Mouse (Mus musculus) heart, embryonic 12.5 days (tissue): Measurements from ENCODE around the gene Nptn. TPM values are rescaled to one million over a fixed set of nuclear protein-coding genes. Genes with fewer than 3 reads are reported as not detected.
"Not testable (repeated sequence)": the region's sequence is repeated elsewhere in the genome, so short reads cannot be mapped to it uniquely, and the experiment has no call there.

ENCODE experiments used
- ATAC-seq: fragments of 200-750 bp; cut with Nextera tagmentation; 2 replicates; pipeline ENCODE4 v1.8.0; 2017; ENCODE audit warnings: moderate TSS enrichment, moderate library complexity; ENCODE audit not compliant: insufficient number of reproducible peaks, low FRiP score
- H3K27ac ChIP-seq: fragments of 300-500 bp; sonication (generic); 2 replicates; pipeline ENCODE4 v1.5.1; 2016; ENCODE audit warnings: mild to moderate bottlenecking, moderate library complexity; ENCODE audit not compliant: poor library complexity, severe bottlenecking
- H3K27me3 ChIP-seq: fragments of 300-500 bp; sonication (generic); replicated peaks from 2 replicates; pipeline ENCODE4 v1.6.1; 2016; ENCODE audit warnings: mild to moderate bottlenecking, moderate library complexity
- H3K36me3 ChIP-seq: fragments of 300-500 bp; sonication (generic); 2 replicates; pipeline ENCODE4 v1.6.1; 2016; ENCODE audit warnings: mild to moderate bottlenecking, moderate library complexity
- H3K4me1 ChIP-seq: fragments of 300-500 bp; sonication (generic); replicated peaks from 2 replicates; pipeline ENCODE4 v1.6.1; 2016; ENCODE audit warnings: mild to moderate bottlenecking
- H3K4me2 ChIP-seq: fragments of 300-500 bp; sonication (generic); 2 replicates; pipeline ENCODE4 v1.6.1; 2016; ENCODE audit warnings: mild to moderate bottlenecking, moderate library complexity
- H3K4me3 ChIP-seq: fragments of 300-500 bp; sonication (generic); 2 replicates; pipeline ENCODE4 v1.5.1; 2016; ENCODE audit warnings: mild to moderate bottlenecking
- H3K9ac ChIP-seq: fragments of 300-500 bp; sonication (generic); 2 replicates; pipeline ENCODE4 v1.6.1; 2016; ENCODE audit warnings: mild to moderate bottlenecking, moderate library complexity
- H3K9me3 ChIP-seq: fragments of 300-500 bp; sonication (generic); replicated peaks from 2 replicates; pipeline ENCODE4 v1.6.1; 2016; ENCODE audit warnings: mild to moderate bottlenecking, moderate library complexity
- WGBS: fragments of 180-500 bp; shearing (Covaris S2); methylation state at CpG from one replicate; pipeline ENCODE4 v1.1.7; 2016; 5-methylcytosine and 5-hydroxymethylcytosine counted together
- polyA plus RNA-seq: library from polyadenylated mRNA; unstranded; fragments of >200 nt; fragmentation: Nextera tagmentation; extraction: Ambion mirVana; gene quantifications from 2 replicates; pipeline ENCODE4 v1.2.1, GENCODE M21; 2016

Nptn gene
- polyA plus RNA-seq, 1 experiment from 2014 or later = 122 TPM

- ATAC-seq = no peak
- no peak overlapping the region for H3K9ac ChIP-seq
- H3K4me2 ChIP-seq = no peak overlapping the region
- peaks cover 58% of the 10 kb centered on the region for H3K4me1 ChIP-seq
- no peak overlapping the region for H3K4me3 ChIP-seq
- no peaks in the 10 kb centered on the region for H3K9me3 ChIP-seq
- H3K27ac ChIP-seq = no peak overlapping the region
- no peaks in the 10 kb centered on the region for H3K36me3 ChIP-seq
- 84% methylated on average over 3 of the region's 3 CpGs for WGBS
- no peaks in the 10 kb centered on the region for H3K27me3 ChIP-seq
Observed at GRCm38 (mm10) chr9:58549694-58550093, 32.3 kb upstream of the Nptn start.

- no peaks in the 10 kb centered on the region for H3K36me3 ChIP-seq
- H3K27ac ChIP-seq = no peak overlapping the region
- H3K4me1 ChIP-seq = peaks cover 53% of the 10 kb centered on the region
- no peak overlapping the region for H3K4me3 ChIP-seq
- no peaks in the 10 kb centered on the region for H3K9me3 ChIP-seq
- no peak overlapping the region for H3K4me2 ChIP-seq
- H3K9ac ChIP-seq = no peak overlapping the region
- ATAC-seq = no peak
- 84% methylated on average over 6 of the region's 6 CpGs for WGBS
- no peaks in the 10 kb centered on the region for H3K27me3 ChIP-seq
Observed at GRCm38 (mm10) chr9:58550928-58551327, 31.1 kb upstream of the Nptn start.

- no peak overlapping the region for H3K4me3 ChIP-seq
- no peaks in the 10 kb centered on the region for H3K27me3 ChIP-seq
- H3K4me2 ChIP-seq = no peak overlapping the region
- ATAC-seq = no peak
- H3K36me3 ChIP-seq = no peaks in the 10 kb centered on the region
- WGBS = 61% methylated on average over 9 of the region's 9 CpGs
- peaks cover 52% of the 10 kb centered on the region for H3K4me1 ChIP-seq
- no peak overlapping the region for H3K27ac ChIP-seq
- H3K9me3 ChIP-seq = no peaks in the 10 kb centered on the region
- no peak overlapping the region for H3K9ac ChIP-seq
Observed at GRCm38 (mm10) chr9:58552083-58552482, 30.0 kb upstream of the Nptn start.

- H3K9me3 ChIP-seq = no peaks in the 10 kb centered on the region
- peak overlapping the region; percentile 72 for H3K4me3 ChIP-seq
- no peak for ATAC-seq
- H3K36me3 ChIP-seq = no peaks in the 10 kb centered on the region
- peak overlapping the region; percentile 82 for H3K4me2 ChIP-seq
- H3K27me3 ChIP-seq = no peaks in the 10 kb centered on the region
- H3K27ac ChIP-seq = peak overlapping the region; percentile 86
- WGBS = 13% methylated on average over 23 of the region's 23 CpGs
- peak overlapping the region; percentile 91 for H3K9ac ChIP-seq
- peaks cover 37% of the 10 kb centered on the region for H3K4me1 ChIP-seq
Observed at GRCm38 (mm10) chr9:58554056-58554907, 27.8 kb upstream of the Nptn start.

GRCm38 (mm10) chr9:58554908-58555684 lies 26.9 kb upstream of the Nptn start, which contains the start of gene Cd276:
TSS of gene Cd276 (minus strand) at chr9:58555437.
- under 1% methylated on average over 67 of the region's 68 CpGs for WGBS
- H3K4me2 ChIP-seq = peak within 1 kb of the TSS; percentile 82
- H3K27ac ChIP-seq = peak within 1 kb of the TSS; percentile 86
- peak within 1 kb of the TSS; percentile 91 for H3K9ac ChIP-seq
- H3K9me3 ChIP-seq = no peaks in the 10 kb centered on the region
- H3K4me1 ChIP-seq = peaks cover 35% of the 10 kb centered on the region
- no peaks in the 10 kb centered on the region for H3K36me3 ChIP-seq
- ATAC-seq = peak; percentile 82
- peak within 1 kb of the TSS; percentile 72 for H3K4me3 ChIP-seq
- no peaks in the 10 kb centered on the region for H3K27me3 ChIP-seq

- Histone ChIP-seq H3K9ac (peak overlapping the region; percentile 91; the same call in 1 of the 2 replicates), H3K4me1 (peaks cover 35% of the 10 kb centered on the region), H3K27ac (peak overlapping the region; percentile 86), H3K36me3 (no peaks in the 10 kb centered on the region), H3K4me3 (peak overlapping the region; percentile 72), H3K9me3 (no peaks in the 10 kb centered on the region), H3K4me2 (peak overlapping the region; percentile 82), H3K27me3 (no peaks in the 10 kb centered on the region)
- WGBS = 6% methylated on average over 9 of the region's 9 CpGs
- ATAC-seq = no peak
Observed at GRCm38 (mm10) chr9:58555685-58556414, 26.2 kb upstream of the Nptn start.

GRCm38 (mm10) chr9:58556627-58557026 lies 25.4 kb upstream of the Nptn start:
- no peak for ATAC-seq
- peaks cover 34% of the 10 kb centered on the region for H3K4me1 ChIP-seq
- no peak overlapping the region for H3K4me3 ChIP-seq
- H3K4me2 ChIP-seq = no peak overlapping the region
- no peaks in the 10 kb centered on the region for H3K9me3 ChIP-seq
- WGBS = 43% methylated on average over 7 of the region's 7 CpGs
- no peak overlapping the region for H3K27ac ChIP-seq
- H3K36me3 ChIP-seq = no peaks in the 10 kb centered on the region
- H3K9ac ChIP-seq = no peak overlapping the region
- H3K27me3 ChIP-seq = no peaks in the 10 kb centered on the region

- H3K4me3 ChIP-seq = no peak overlapping the region
- H3K27ac ChIP-seq = no peak overlapping the region
- no peaks in the 10 kb centered on the region for H3K27me3 ChIP-seq
- 68% methylated on average over 3 of the region's 3 CpGs for WGBS
- ATAC-seq = no peak
- no peak overlapping the region for H3K4me2 ChIP-seq
- no peak overlapping the region for H3K9ac ChIP-seq
- H3K36me3 ChIP-seq = no peaks in the 10 kb centered on the region
- H3K9me3 ChIP-seq = no peaks in the 10 kb centered on the region
- peaks cover 22% of the 10 kb centered on the region for H3K4me1 ChIP-seq
Observed at GRCm38 (mm10) chr9:58557457-58558455, 24.3 kb upstream of the Nptn start.

GRCm38 (mm10) chr9:58560211-58560610 lies 21.8 kb upstream of the Nptn start:
- H3K9me3 ChIP-seq = no peaks in the 10 kb centered on the region
- H3K4me2 ChIP-seq = no peak overlapping the region
- no peak for ATAC-seq
- no peak overlapping the region for H3K27ac ChIP-seq
- H3K27me3 ChIP-seq = no peaks in the 10 kb centered on the region
- H3K4me1 ChIP-seq = peaks cover 8% of the 10 kb centered on the region
- H3K36me3 ChIP-seq = no peaks in the 10 kb centered on the region
- no peak overlapping the region for H3K9ac ChIP-seq
- 64% methylated on average over 3 of the region's 3 CpGs for WGBS
- no peak overlapping the region for H3K4me3 ChIP-seq

GRCm38 (mm10) chr9:58565945-58566344 lies 16.1 kb upstream of the Nptn start:
- WGBS = 70% methylated on average over 3 of the region's 3 CpGs
- not testable (repeated sequence) for H3K4me2 ChIP-seq, H3K36me3 ChIP-seq, H3K4me1 ChIP-seq, H3K27me3 ChIP-seq, H3K27ac ChIP-seq, ATAC-seq, H3K9me3 ChIP-seq, H3K4me3 ChIP-seq, H3K9ac ChIP-seq
